Mouse (Mus musculus) lung, postnatal 25 days (tissue): ENCODE data around the gene Hoxb4.

Experiments
- DNase-seq: peaks from one replicate; pipeline ENCODE4 v3.0.0; 2022; ENCODE audit warnings: low spot score

Hoxb4 gene

GRCm38 (mm10) chr11:96298895-96299667 is 19.0 kb upstream of the Hoxb4 start:
- no peak for DNase-seq

- DNase-seq: no peak
Measured at GRCm38 (mm10) chr11:96299781-96300180, 18.3 kb upstream of the Hoxb4 start.

GRCm38 (mm10) chr11:96300354-96301063 is 17.6 kb upstream of the Hoxb4 start:
- DNase-seq: no peak

GRCm38 (mm10) chr11:96301064-96301431 is 17.0 kb upstream of the Hoxb4 start:
- no peak for DNase-seq

GRCm38 (mm10) chr11:96301837-96302236 is 16.2 kb upstream of the Hoxb4 start:
- DNase-seq: peak; percentile 66

GRCm38 (mm10) chr11:96302381-96303150 is 15.5 kb upstream of the Hoxb4 start:
- no peak for DNase-seq

GRCm38 (mm10) chr11:96303151-96304099 is 14.6 kb upstream of the Hoxb4 start, which contains the start of gene Hoxb5:
TSS of gene Hoxb5 (plus strand) at chr11:96303336.
- DNase-seq: peak; percentile 87

GRCm38 (mm10) chr11:96304381-96305195 is 13.5 kb upstream of the Hoxb4 start:
- DNase-seq: no peak

- no peak for DNase-seq
Measured at GRCm38 (mm10) chr11:96305505-96306182, 12.4 kb upstream of the Hoxb4 start.

GRCm38 (mm10) chr11:96306183-96306907 is 11.7 kb upstream of the Hoxb4 start:
- DNase-seq: no peak

- no peak for DNase-seq
Measured at GRCm38 (mm10) chr11:96306908-96307269, 11.2 kb upstream of the Hoxb4 start.

GRCm38 (mm10) chr11:96308763-96309162 is 9.3 kb upstream of the Hoxb4 start:
- no peak for DNase-seq

GRCm38 (mm10) chr11:96309288-96309687 is 8.8 kb upstream of the Hoxb4 start:
- DNase-seq: peak; percentile 71

GRCm38 (mm10) chr11:96310183-96310938 is 7.7 kb upstream of the Hoxb4 start:
- no peak for DNase-seq

- DNase-seq: no peak
Measured at GRCm38 (mm10) chr11:96311097-96311496, 7.0 kb upstream of the Hoxb4 start.

GRCm38 (mm10) chr11:96311520-96312417 is 6.3 kb upstream of the Hoxb4 start:
- DNase-seq: peak; percentile 81

GRCm38 (mm10) chr11:96313134-96313533 is 4.9 kb upstream of the Hoxb4 start:
- DNase-seq: no peak
